Mouse (Mus musculus): ENCODE measurements around the gene Olfr39. TPM values are rescaled to one million over a fixed set of nuclear protein-coding genes. Genes with fewer than 3 reads are reported as not detected.
"Not testable (repeated sequence)": the region's sequence is repeated elsewhere in the genome, so short reads cannot be mapped to it uniquely, and the experiment has no call there.

The Olfr39 gene
- polyA plus RNA-seq (2012; rRNA removed) = not detected in 2 replicates

- H3K27me3 ChIP-seq (ENCODE audit: control insufficient read depth, insufficient read depth, low read length) = no peaks in the 10 kb centered on the region
- no peak for DNase-seq (ENCODE audit: low read depth in 1 of 2, low spot score in 2 of 2)
- WGBS = 92% methylated on average over 1 of the region's 1 CpGs
- no peak within 1 kb of the TSS for H3K4me3 ChIP-seq (ENCODE audit: extremely low read depth, insufficient read depth, insufficient read length)
- H3K4me1 ChIP-seq (ENCODE audit: control insufficient read depth, insufficient read depth, insufficient read length) = no peaks in the 10 kb centered on the region
- H3K36me3 ChIP-seq (ENCODE audit: control insufficient read depth, insufficient read depth, low read length) = no peaks in the 10 kb centered on the region
- H3K27ac ChIP-seq (ENCODE audit: insufficient read depth, low read length) = no peak within 1 kb of the TSS
- no peak for TF ChIP-seq CTCF (IDR thresholded peaks at IDR 0.05; ENCODE audit: extremely low read depth, insufficient read depth, insufficient read length, insufficient replicate concordance)
- TF ChIP-seq POLR2A (IDR thresholded peaks at IDR 0.05; ENCODE audit: low read depth, low read length) = no peak
These were observed at the start of gene Olfr39 for GRCm38 (mm10) chr9:20282051-20282450. Olfr39 (plus strand) TSS chr9:20282351.

DNA sequence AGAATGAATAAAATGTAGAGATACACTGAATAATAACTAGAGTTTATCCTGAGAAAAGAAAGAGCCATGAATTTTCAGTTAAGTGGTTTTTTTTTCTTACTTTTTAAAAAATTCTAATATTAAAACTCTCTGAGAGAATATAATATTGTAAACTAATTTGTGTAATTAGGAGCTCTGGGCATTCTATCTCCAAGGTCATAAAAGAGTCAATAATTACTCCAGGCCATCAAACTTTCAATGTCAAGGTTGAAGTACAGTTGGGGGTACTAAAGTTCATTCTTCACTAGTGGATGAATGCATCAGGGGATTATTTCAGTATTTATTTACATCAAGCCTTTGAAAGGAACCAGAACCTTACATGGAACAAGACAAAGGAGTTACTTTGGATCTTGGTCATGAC is 45.3 kb upstream of the Olfr39 start, which contains the start of gene Olfr872:
TSS of gene Olfr872 (plus strand) at position 301 of the 400 bp plus-strand sequence.
- DNase-seq (ENCODE audit: low read depth in 1 of 2, low spot score in 2 of 2) = no peak
- no peak for TF ChIP-seq POLR2A (IDR thresholded peaks at IDR 0.05; ENCODE audit: low read depth, low read length)
- no peak for TF ChIP-seq CTCF (IDR thresholded peaks at IDR 0.05; ENCODE audit: extremely low read depth, insufficient read depth, insufficient read length, insufficient replicate concordance)
- Histone ChIP-seq H3K36me3 (ENCODE audit: control insufficient read depth, insufficient read depth, low read length) (no peaks in the 10 kb centered on the region), H3K27ac (ENCODE audit: insufficient read depth, low read length) (no peak within 1 kb of the TSS), H3K27me3 (ENCODE audit: control insufficient read depth, insufficient read depth, low read length) (no peaks in the 10 kb centered on the region), H3K4me3 (ENCODE audit: extremely low read depth, insufficient read depth, insufficient read length) (no peak within 1 kb of the TSS), H3K4me1 (ENCODE audit: control insufficient read depth, insufficient read depth, insufficient read length) (no peaks in the 10 kb centered on the region)

GRCm38 (mm10) chr9:20237378-20237777 is 44.8 kb upstream of the Olfr39 start:
- H3K4me3 ChIP-seq (ENCODE audit: extremely low read depth, insufficient read depth, insufficient read length) = no peak overlapping the region
- no peak for TF ChIP-seq CTCF (IDR thresholded peaks at IDR 0.05; ENCODE audit: extremely low read depth, insufficient read depth, insufficient read length, insufficient replicate concordance)
- no peak for TF ChIP-seq POLR2A (IDR thresholded peaks at IDR 0.05; ENCODE audit: low read depth, low read length)
- no peak for DNase-seq (ENCODE audit: low read depth in 1 of 2, low spot score in 2 of 2)
- no peaks in the 10 kb centered on the region for H3K27me3 ChIP-seq (ENCODE audit: control insufficient read depth, insufficient read depth, low read length)
- 46% methylated on average over 2 of the region's 2 CpGs for WGBS
- no peaks in the 10 kb centered on the region for H3K4me1 ChIP-seq (ENCODE audit: control insufficient read depth, insufficient read depth, insufficient read length)
- H3K36me3 ChIP-seq (ENCODE audit: control insufficient read depth, insufficient read depth, low read length) = no peaks in the 10 kb centered on the region
- H3K27ac ChIP-seq (ENCODE audit: insufficient read depth, low read length) = no peak overlapping the region

DNA sequence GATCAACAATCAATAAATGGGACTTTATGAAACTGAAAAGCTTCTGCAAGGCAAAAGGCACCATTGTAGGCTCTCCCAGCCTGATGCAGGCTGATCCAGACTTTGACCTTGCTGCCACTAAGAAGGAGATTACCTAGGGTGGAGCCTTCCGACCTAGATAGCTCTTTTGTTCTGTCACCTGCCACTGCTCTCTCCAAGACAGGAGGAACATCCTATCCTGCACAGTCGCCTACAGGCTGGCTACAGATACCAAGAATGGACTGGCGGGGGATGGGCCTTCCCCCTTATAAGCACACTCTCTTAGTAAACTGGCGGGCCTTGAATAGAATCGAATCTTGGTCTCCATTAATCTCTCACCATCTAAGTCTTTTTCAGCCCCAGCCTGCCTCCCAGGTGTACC is 13.4 kb downstream of the Olfr39 start:
- WGBS = 85% methylated on average over 5 of the region's 5 CpGs
- H3K27ac ChIP-seq (ENCODE audit: insufficient read depth, low read length); H3K27me3 ChIP-seq (ENCODE audit: control insufficient read depth, insufficient read depth, low read length); DNase-seq (ENCODE audit: low read depth in 1 of 2, low spot score in 2 of 2); H3K4me1 ChIP-seq (ENCODE audit: control insufficient read depth, insufficient read depth, insufficient read length); H3K36me3 ChIP-seq (ENCODE audit: control insufficient read depth, insufficient read depth, low read length); H3K4me3 ChIP-seq (ENCODE audit: extremely low read depth, insufficient read depth, insufficient read length): not testable (repeated sequence)

DNA sequence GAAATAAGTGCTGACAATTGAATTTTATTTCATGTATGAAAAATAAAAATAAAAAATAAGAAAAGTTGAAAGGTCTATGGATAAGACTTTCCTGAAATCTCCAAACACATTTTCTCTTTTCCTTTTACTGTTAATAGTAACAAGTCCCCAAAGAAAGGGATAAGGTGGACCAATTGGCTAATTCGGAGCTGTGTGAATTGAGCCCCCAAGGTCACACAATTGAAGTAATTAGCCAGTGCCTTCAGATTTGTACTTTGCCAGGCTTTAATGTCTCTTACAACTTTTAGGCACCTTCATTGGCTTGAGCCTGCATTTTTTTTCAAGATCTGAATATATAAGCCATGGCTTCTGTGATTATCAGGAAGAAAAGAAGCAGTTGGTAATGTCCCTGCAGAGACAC is 16.1 kb downstream of the Olfr39 start, which contains the start of gene Olfr873:
TSS of gene Olfr873 (plus strand) at position 301 of the 400 bp plus-strand sequence.
- Histone ChIP-seq H3K36me3 (ENCODE audit: control insufficient read depth, insufficient read depth, low read length) (no peaks in the 10 kb centered on the region), H3K27me3 (ENCODE audit: control insufficient read depth, insufficient read depth, low read length) (no peaks in the 10 kb centered on the region), H3K27ac (ENCODE audit: insufficient read depth, low read length) (no peak within 1 kb of the TSS), H3K4me1 (ENCODE audit: control insufficient read depth, insufficient read depth, insufficient read length) (no peaks in the 10 kb centered on the region), H3K4me3 (ENCODE audit: extremely low read depth, insufficient read depth, insufficient read length) (no peak within 1 kb of the TSS)
- 81% methylated on average over 1 of the region's 1 CpGs for WGBS
- DNase-seq (ENCODE audit: low read depth in 1 of 2, low spot score in 2 of 2) = no peak
- no peak for TF ChIP-seq CTCF (IDR thresholded peaks at IDR 0.05; ENCODE audit: extremely low read depth, insufficient read depth, insufficient read length, insufficient replicate concordance)
- TF ChIP-seq POLR2A (IDR thresholded peaks at IDR 0.05; ENCODE audit: low read depth, low read length) = no peak

DNA sequence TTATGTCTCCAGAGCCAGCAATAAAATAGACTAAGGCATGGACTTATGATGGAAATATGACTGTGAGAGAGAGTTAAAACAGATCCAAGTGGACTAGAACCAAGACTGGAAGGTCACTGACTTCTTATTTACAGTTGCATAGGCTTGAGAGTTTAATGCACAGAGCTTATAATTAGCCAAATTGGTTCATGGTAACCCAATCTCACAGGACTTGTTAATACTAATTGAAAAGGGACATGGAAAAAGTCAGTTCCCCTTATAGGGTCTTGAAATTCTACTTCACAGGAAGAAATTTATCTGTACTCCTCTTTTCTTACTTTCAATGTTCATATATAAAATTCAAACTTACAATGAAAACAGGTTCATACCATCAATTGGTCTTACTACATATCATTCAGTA is 53.8 kb downstream of the Olfr39 start, which contains the start of gene Olfr18:
TSS of gene Olfr18 (minus strand) at position 101 of the 400 bp plus-strand sequence.
- Histone ChIP-seq H3K27me3 (ENCODE audit: control insufficient read depth, insufficient read depth, low read length) (no peaks in the 10 kb centered on the region), H3K36me3 (ENCODE audit: control insufficient read depth, insufficient read depth, low read length) (no peaks in the 10 kb centered on the region), H3K27ac (ENCODE audit: insufficient read depth, low read length) (no peak within 1 kb of the TSS), H3K4me1 (ENCODE audit: control insufficient read depth, insufficient read depth, insufficient read length) (no peaks in the 10 kb centered on the region), H3K4me3 (ENCODE audit: extremely low read depth, insufficient read depth, insufficient read length) (no peak within 1 kb of the TSS)
- TF ChIP-seq CTCF (IDR thresholded peaks at IDR 0.05; ENCODE audit: extremely low read depth, insufficient read depth, insufficient read length, insufficient replicate concordance) = no peak
- TF ChIP-seq POLR2A (IDR thresholded peaks at IDR 0.05; ENCODE audit: low read depth, low read length) = no peak
- DNase-seq (ENCODE audit: low read depth in 1 of 2, low spot score in 2 of 2) = no peak

Other genes starting within 250 kb of the Olfr39 start
- gene Olfr867, start 224.8 kb upstream of the Olfr39 start, polyA plus RNA-seq (2012; rRNA removed) = not detected in 2 replicates
- gene Olfr868, start 183.7 kb upstream of the Olfr39 start, polyA plus RNA-seq (2012; rRNA removed) = not detected in 2 replicates
- not detected in 2 replicates for gene Olfr869, start 153.3 kb upstream of the Olfr39 start, polyA plus RNA-seq (2012; rRNA removed)
- gene Olfr870, start 108.3 kb upstream of the Olfr39 start, polyA plus RNA-seq (2012; rRNA removed) = not detected in 2 replicates
- gene Olfr871, start 70.1 kb upstream of the Olfr39 start, polyA plus RNA-seq (2012; rRNA removed) = not detected in 2 replicates
- not detected in 2 replicates for gene Olfr872, start 45.2 kb upstream of the Olfr39 start, polyA plus RNA-seq (2012; rRNA removed)
- not detected in 2 replicates for gene Olfr873, start 16.2 kb downstream of the Olfr39 start, polyA plus RNA-seq (2012; rRNA removed)
- not detected in 2 replicates for gene Olfr18, start 53.7 kb downstream of the Olfr39 start, polyA plus RNA-seq (2012; rRNA removed)
- gene Zfp560, start 102.8 kb downstream of the Olfr39 start, polyA plus RNA-seq (2012; rRNA removed) = 1.2 and 1.7 TPM in 2 replicates
- 1.4 TPM in 2 replicates for gene Zfp26, start 177.8 kb downstream of the Olfr39 start, polyA plus RNA-seq (2012; rRNA removed)
- gene Zfp426, start 210.4 kb downstream of the Olfr39 start, polyA plus RNA-seq (2012; rRNA removed) = 3.2 and 3.7 TPM in 2 replicates
- gene Zfp266, start 239.1 kb downstream of the Olfr39 start, polyA plus RNA-seq (2012; rRNA removed) = 1.9 and 2.1 TPM in 2 replicates

Measured in spleen, adult 2 months (tissue).